Mouse (Mus musculus) stomach, postnatal 0 days (tissue): ENCODE data around the gene Fam193b.

Experiments
- CTCF ChIP-seq: IDR thresholded peaks from 2 replicates; pipeline ENCODE4 v1.5.1; 2016; ENCODE audit warnings: antibody characterized with exemption, low read depth, mild to moderate bottlenecking, moderate library complexity
- EP300 ChIP-seq: optimal IDR thresholded peaks from 2 replicates; pipeline ENCODE3; 2016; ENCODE audit warnings: antibody characterized with exemption

DNA sequence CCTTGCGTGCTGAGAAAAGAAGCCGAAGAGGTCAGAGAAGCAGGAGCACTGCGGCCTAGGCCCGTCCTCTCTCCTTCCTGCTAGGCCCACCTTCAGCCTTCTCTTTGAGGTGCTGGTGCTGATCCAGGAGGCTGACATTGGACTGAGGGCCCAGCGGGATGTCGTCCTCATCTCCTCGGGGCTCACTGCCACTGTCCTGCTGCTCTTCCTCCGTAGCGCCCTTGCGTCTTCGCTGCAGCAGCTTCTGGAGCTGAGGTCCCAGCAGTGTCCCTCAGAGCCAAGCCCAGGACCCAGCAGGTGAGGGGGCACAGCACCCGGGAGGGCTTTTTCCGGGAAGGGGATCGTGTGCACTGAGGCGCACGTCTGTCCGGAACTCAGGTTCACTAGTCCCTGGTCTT, 35.1 kb downstream of the Fam193b start:
- no peak for TF ChIP-seq CTCF
- no peak for TF ChIP-seq EP300
